Mouse (Mus musculus): ENCODE data around the gene Zfp37.
A peak's percentile ranks its signal among the peaks of the same experiment; 100 is the strongest.
"Not testable (repeated sequence)": the region's sequence is repeated elsewhere in the genome, so short reads cannot be mapped to it uniquely, and the experiment has no call there.

Zfp37 gene

GRCm38 (mm10) chr4:62230769-62231168, at the start of gene Zfp37:
Gene Zfp37, minus strand, starts transcription at chr4:62231047.
- DNase-seq (ENCODE audit: low spot score in 2 of 2), result no peak

GRCm38 (mm10) chr4:62278081-62278480, 47.2 kb upstream of the Zfp37 start:
- DNase-seq (ENCODE audit: low spot score in 2 of 2), result no peak

- DNase-seq (ENCODE audit: low spot score in 2 of 2), result no peak
These were observed 46.4 kb upstream of the Zfp37 start for GRCm38 (mm10) chr4:62277222-62277621.

GRCm38 (mm10) chr4:62276642-62277041, 45.8 kb upstream of the Zfp37 start:
- DNase-seq (ENCODE audit: low spot score in 2 of 2), result no peak

- DNase-seq (ENCODE audit: low spot score in 2 of 2), result peak; percentile 36 to 42
These were observed 44.1 kb upstream of the Zfp37 start for GRCm38 (mm10) chr4:62274841-62275536.

GRCm38 (mm10) chr4:62273916-62274315, 43.1 kb upstream of the Zfp37 start:
- no peak for DNase-seq (ENCODE audit: low spot score in 2 of 2)

- no peak for DNase-seq (ENCODE audit: low spot score in 2 of 2)
These were observed 41.8 kb upstream of the Zfp37 start for GRCm38 (mm10) chr4:62272696-62273095.

GRCm38 (mm10) chr4:62267101-62267500, 36.3 kb upstream of the Zfp37 start:
- no peak for DNase-seq (ENCODE audit: low spot score in 2 of 2)

- DNase-seq (ENCODE audit: low spot score in 2 of 2), result not testable (repeated sequence)
These were observed 35.2 kb upstream of the Zfp37 start for GRCm38 (mm10) chr4:62266016-62266415.

- peak in 1 of 2 experiments; percentile 17 for DNase-seq (ENCODE audit: low spot score in 2 of 2)
These were observed 34.4 kb upstream of the Zfp37 start for GRCm38 (mm10) chr4:62265154-62265836.

GRCm38 (mm10) chr4:62263133-62263844, 32.4 kb upstream of the Zfp37 start:
- DNase-seq (ENCODE audit: low spot score in 2 of 2), result no peak

- DNase-seq (ENCODE audit: low spot score in 2 of 2), result no peak
These were observed 31.4 kb upstream of the Zfp37 start, which contains the start of gene Slc31a2 for GRCm38 (mm10) chr4:62262276-62262675. Gene Slc31a2, plus strand, starts transcription at chr4:62262562.

- DNase-seq (ENCODE audit: low spot score in 2 of 2), result no peak
These were observed 26.1 kb upstream of the Zfp37 start for GRCm38 (mm10) chr4:62256931-62257330.

- DNase-seq (ENCODE audit: low spot score in 2 of 2), result no peak
These were observed 23.7 kb upstream of the Zfp37 start for GRCm38 (mm10) chr4:62254551-62254950.

GRCm38 (mm10) chr4:62251776-62252175, 20.9 kb upstream of the Zfp37 start:
- DNase-seq (ENCODE audit: low spot score in 2 of 2), result no peak

- no peak for DNase-seq (ENCODE audit: low spot score in 2 of 2)
These were observed 20.2 kb upstream of the Zfp37 start for GRCm38 (mm10) chr4:62250896-62251544.

GRCm38 (mm10) chr4:62248328-62248727, 17.5 kb upstream of the Zfp37 start:
- no peak for DNase-seq (ENCODE audit: low spot score in 2 of 2)

GRCm38 (mm10) chr4:62240586-62240985, 9.7 kb upstream of the Zfp37 start:
- no peak for DNase-seq (ENCODE audit: low spot score in 2 of 2)

GRCm38 (mm10) chr4:62230153-62230552, 694 bp downstream of the Zfp37 start:
- no peak for DNase-seq (ENCODE audit: low spot score in 2 of 2)

GRCm38 (mm10) chr4:62229448-62229847, 1.4 kb downstream of the Zfp37 start:
- DNase-seq (ENCODE audit: low spot score in 2 of 2), result no peak

- peak; percentile 11 to 17 for DNase-seq (ENCODE audit: low spot score in 2 of 2)
These were observed 2.5 kb downstream of the Zfp37 start for GRCm38 (mm10) chr4:62228391-62228790.

GRCm38 (mm10) chr4:62213490-62213889, 17.4 kb downstream of the Zfp37 start:
- DNase-seq (ENCODE audit: low spot score in 2 of 2), result no peak

All from heart, adult 9 months (tissue).